Mouse (Mus musculus) T-helper 17 cell (primary cell): ENCODE results near the gene Nid2.

Experiments used
- in situ Hi-C, 2 experiments: fragments of 300-600 bp; cut with MboI, MseI; formaldehyde crosslinking; loops; 1 replicate in 1 of 2; 2 replicates in 1 of 2; pipeline ENCODE4 v1.15.1; 2025; ENCODE audit warnings: high pct_unique_total_duplicates in 2 of 2

Nid2 gene

GRCm38 (mm10) chr14:19777365-19777764 is 26.3 kb downstream of the Nid2 start:
- in situ Hi-C loops = no loop called here

- in situ Hi-C loops = no loop called here
These were observed 26.9 kb downstream of the Nid2 start for GRCm38 (mm10) chr14:19777945-19778344.

GRCm38 (mm10) chr14:19785797-19786588 is 34.9 kb downstream of the Nid2 start:
- in situ Hi-C loops = no loop called here

GRCm38 (mm10) chr14:19788443-19788842 is 37.4 kb downstream of the Nid2 start:
- in situ Hi-C loops = no loop called here

GRCm38 (mm10) chr14:19794881-19795280 is 43.8 kb downstream of the Nid2 start:
- in situ Hi-C loops = no loop called here

- in situ Hi-C loops = no loop called here
These were observed 45.7 kb downstream of the Nid2 start for GRCm38 (mm10) chr14:19796541-19797304.

GRCm38 (mm10) chr14:19800485-19800884 is 49.4 kb downstream of the Nid2 start:
- in situ Hi-C loops = loop anchor here in 1 of 2 experiments (5.0 kb wide), 1 partner anchor 98 kb away; no protein-coding TSS in a partner anchor

GRCm38 (mm10) chr14:19801474-19802215 is 50.6 kb downstream of the Nid2 start:
- in situ Hi-C loops = loop anchor here in 1 of 2 experiments (5.0 kb wide), 1 partner anchor 99 kb away; no protein-coding TSS in a partner anchor

GRCm38 (mm10) chr14:19803222-19803621 is 52.2 kb downstream of the Nid2 start:
- in situ Hi-C loops = loop anchor here in 1 of 2 experiments (5.0 kb wide), 1 partner anchor 101 kb away; no protein-coding TSS in a partner anchor

- in situ Hi-C loops = loop anchor here in 1 of 2 experiments (5.0 kb wide), 1 partner anchor 101 kb away; no protein-coding TSS in a partner anchor
These were observed 52.6 kb downstream of the Nid2 start for GRCm38 (mm10) chr14:19803623-19804022.

GRCm38 (mm10) chr14:19807339-19807738 is 56.3 kb downstream of the Nid2 start:
- in situ Hi-C loops = loop anchor here in 1 of 2 experiments (5.0 kb wide), 1 partner anchor 105 kb away; no protein-coding TSS in a partner anchor

GRCm38 (mm10) chr14:19807858-19808257 is 56.8 kb downstream of the Nid2 start:
- in situ Hi-C loops = loop anchor here in 1 of 2 experiments (5.0 kb wide), 1 partner anchor 106 kb away; no protein-coding TSS in a partner anchor

- in situ Hi-C loops = loop anchor here in 1 of 2 experiments (5.0 kb wide), 1 partner anchor 108 kb away; no protein-coding TSS in a partner anchor
These were observed 58.9 kb downstream of the Nid2 start for GRCm38 (mm10) chr14:19809934-19810333.

- in situ Hi-C loops = no loop called here
These were observed 62.0 kb downstream of the Nid2 start for GRCm38 (mm10) chr14:19813061-19813460.

- in situ Hi-C loops = no loop called here
These were observed 66.9 kb downstream of the Nid2 start for GRCm38 (mm10) chr14:19817949-19818348.

GRCm38 (mm10) chr14:19821686-19822085 is 70.6 kb downstream of the Nid2 start:
- in situ Hi-C loops = loop anchor here in 1 of 2 experiments (10.0 kb wide), 1 partner anchor 1703 kb away; no protein-coding TSS in a partner anchor

- in situ Hi-C loops = loop anchor here in 1 of 2 experiments (10.0 kb wide), 1 partner anchor 1701 kb away; no protein-coding TSS in a partner anchor
These were observed 72.5 kb downstream of the Nid2 start, which contains the start of gene Rtraf for GRCm38 (mm10) chr14:19823321-19824142. TSS of gene Rtraf (minus strand) at chr14:19823824.

- in situ Hi-C loops = loop anchor here in 1 of 2 experiments (10.0 to 25.0 kb wide), 2 partner anchors 437 to 1699 kb away; partner anchors contain the start of gene Kcnk16
These were observed 74.4 kb downstream of the Nid2 start for GRCm38 (mm10) chr14:19825481-19825880.

- in situ Hi-C loops = loop anchor here (5.0 to 25.0 kb wide), 3 partner anchors 231 to 426 kb away; partner anchors contain the start of gene Kcnk16 (in 1 of the 2)
These were observed 85.2 kb downstream of the Nid2 start for GRCm38 (mm10) chr14:19836289-19836688.
